Mouse (Mus musculus) skeletal muscle tissue, postnatal 0 days (tissue): ENCODE measurements around the gene Herc3. TPM values are rescaled to one million over a fixed set of nuclear protein-coding genes. Genes with fewer than 3 reads are reported as not detected.

Experiments used
- polyA plus RNA-seq: library from polyadenylated mRNA; unstranded; fragments of >200 nt; fragmentation: Nextera tagmentation; extraction: Ambion mirVana; gene quantifications from 2 replicates; pipeline ENCODE4 v1.2.1, GENCODE M21; 2015

The Herc3 gene
- polyA plus RNA-seq, result 42.2 and 47.1 TPM in 2 replicates

DNA sequence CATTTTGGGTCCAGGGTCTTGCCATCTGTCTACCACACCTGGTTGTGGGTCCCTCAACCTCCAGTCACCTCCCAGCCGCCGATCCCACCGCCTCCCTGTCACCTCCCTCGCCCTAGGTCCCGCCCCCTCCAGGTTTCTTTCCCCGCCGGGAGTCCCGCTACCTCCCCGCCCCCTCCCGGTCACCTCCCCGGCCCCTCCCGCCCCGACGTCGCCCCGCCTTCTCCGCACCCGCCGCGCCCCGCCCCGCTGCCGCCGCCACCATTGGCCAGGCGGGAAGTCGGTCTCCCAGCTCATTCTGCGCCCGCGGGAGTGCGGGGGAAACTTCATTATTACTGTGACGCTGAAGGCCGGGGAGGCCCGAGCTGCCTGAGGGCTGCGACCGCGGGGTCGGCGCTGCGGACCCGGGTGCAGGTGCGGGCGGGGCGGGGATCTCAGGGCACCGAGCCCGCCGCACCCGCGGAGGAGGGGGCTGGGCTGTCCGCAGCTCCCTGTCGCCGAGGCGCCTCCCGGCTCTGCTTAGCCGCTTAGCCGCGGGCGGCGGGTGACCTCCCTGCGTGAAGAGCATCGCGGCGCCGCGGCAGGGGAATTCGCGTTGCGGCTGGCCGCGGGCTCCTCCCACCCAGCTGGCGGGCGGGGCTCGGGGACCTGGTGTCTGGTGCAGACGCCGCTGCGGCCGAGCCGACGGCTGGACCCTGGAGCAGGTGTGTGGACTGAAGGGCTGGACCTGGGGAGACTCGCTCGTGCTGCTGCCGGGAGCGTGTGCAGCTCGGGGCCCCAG is at the start of gene Herc3:
Herc3 (plus strand) TSS at position 234 of the 778 bp plus-strand sequence.

DNA sequence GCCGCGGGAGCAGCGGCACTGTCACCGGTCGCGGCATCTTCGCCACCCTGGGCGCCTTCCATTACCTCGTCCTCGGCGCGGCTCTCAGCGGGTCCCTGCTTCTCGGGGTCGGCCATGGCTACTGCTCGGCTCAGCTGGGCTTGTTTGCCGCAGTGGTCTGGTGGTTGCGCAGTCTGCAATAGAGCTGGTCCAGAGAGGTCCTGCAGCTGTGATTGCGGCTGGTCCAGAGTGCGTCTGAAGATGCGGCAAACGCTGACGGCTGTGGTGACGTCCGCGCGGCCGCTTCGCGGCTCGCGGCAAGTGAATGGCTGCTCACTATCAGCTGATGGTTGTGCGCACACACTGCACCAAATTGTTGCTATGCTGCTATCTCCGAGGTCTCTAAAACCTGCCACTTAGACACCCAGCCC is 75.6 kb downstream of the Herc3 start, which contains the start of gene Nap1l5:
Nap1l5 (minus strand) TSS at position 225 of the 410 bp plus-strand sequence.

Other genes starting within 250 kb of the Herc3 start
- 24.4 and 25.8 TPM in 2 replicates for gene Abcg2, start 246.9 kb upstream of the Herc3 start, polyA plus RNA-seq
- 0.68 and 0.77 TPM in 2 replicates for gene Nap1l5, start 75.6 kb downstream of the Herc3 start, polyA plus RNA-seq
- 12.4 and 18.7 TPM in 2 replicates for gene Fam13a, start 193.1 kb downstream of the Herc3 start, polyA plus RNA-seq